Mouse (Mus musculus) limb, embryonic 10.5 days (tissue): ENCODE data around the gene Ints13. TPM values are rescaled to one million over a fixed set of nuclear protein-coding genes. Genes with fewer than 3 reads are reported as not detected.

Experiments
- DNase-seq: peaks from one replicate; pipeline ENCODE4 v3.0.0-alpha.2; 2017; ENCODE audit warnings: low spot score
- H3K27ac ChIP-seq: fragments of 300-500 bp; sonication (generic); 2 replicates; pipeline ENCODE4 v1.5.1; 2016; ENCODE audit warnings: mild to moderate bottlenecking
- H3K27me3 ChIP-seq: fragments of 300-500 bp; sonication (generic); 2 replicates; pipeline ENCODE4 v1.6.1; 2016; ENCODE audit warnings: low read depth, mild to moderate bottlenecking; ENCODE audit not compliant: poor library complexity, severe bottlenecking
- H3K36me3 ChIP-seq: fragments of 300-500 bp; sonication (generic); 2 replicates; pipeline ENCODE4 v1.6.1; 2016; ENCODE audit warnings: mild to moderate bottlenecking, moderate library complexity
- H3K4me1 ChIP-seq: fragments of 300-500 bp; sonication (generic); 2 replicates; pipeline ENCODE4 v1.6.1; 2016
- H3K4me3 ChIP-seq: fragments of 300-500 bp; sonication (generic); 2 replicates; pipeline ENCODE4 v1.5.1; 2016; ENCODE audit warnings: mild to moderate bottlenecking, moderate library complexity
- H3K9me3 ChIP-seq: fragments of 300-500 bp; sonication (generic); replicated peaks from 2 replicates; pipeline ENCODE4 v1.6.1; 2016; ENCODE audit warnings: mild to moderate bottlenecking
- WGBS: fragments of 180-500 bp; shearing (Covaris S2); methylation state at CpG from one replicate; pipeline ENCODE4 v1.1.7; 2016; 5-methylcytosine and 5-hydroxymethylcytosine counted together
- polyA plus RNA-seq: library from polyadenylated mRNA; unstranded; fragments of >200 nt; fragmentation: Nextera tagmentation; extraction: Ambion mirVana; gene quantifications from 2 replicates; pipeline ENCODE4 v1.2.1, GENCODE M21; 2016

Ints13 gene
- polyA plus RNA-seq, 1 experiment from 2014 or later: 101 TPM

DNA sequence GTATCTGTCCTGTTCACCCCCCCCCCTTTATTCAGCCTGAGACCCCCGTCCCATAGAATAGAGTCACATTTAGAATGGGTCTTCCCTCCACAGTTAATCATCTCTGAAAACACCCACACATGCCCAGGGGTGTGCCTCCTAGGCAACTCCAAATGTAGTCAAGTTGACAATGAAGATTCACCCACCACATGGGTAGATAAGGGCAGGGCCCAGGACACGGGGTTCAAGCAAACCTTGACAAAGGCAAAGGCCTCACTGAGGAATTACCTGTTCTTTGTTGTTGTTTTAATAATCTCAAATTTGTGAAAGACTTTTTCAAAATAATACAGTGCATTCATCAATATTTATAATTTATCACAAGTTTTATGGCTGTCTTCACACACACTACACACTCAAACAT, 73.2 kb downstream of the Ints13 start:
- Histone ChIP-seq H3K27me3 (peaks cover 32% of the 10 kb centered on the region), H3K27ac (no peak overlapping the region), H3K4me3 (no peak overlapping the region), H3K36me3 (no peaks in the 10 kb centered on the region), H3K4me1 (peaks cover 28% of the 10 kb centered on the region), H3K9me3 (no peaks in the 10 kb centered on the region)
- DNase-seq: no peak
- WGBS: 79% methylated on average over 2 of the region's 2 CpGs

DNA sequence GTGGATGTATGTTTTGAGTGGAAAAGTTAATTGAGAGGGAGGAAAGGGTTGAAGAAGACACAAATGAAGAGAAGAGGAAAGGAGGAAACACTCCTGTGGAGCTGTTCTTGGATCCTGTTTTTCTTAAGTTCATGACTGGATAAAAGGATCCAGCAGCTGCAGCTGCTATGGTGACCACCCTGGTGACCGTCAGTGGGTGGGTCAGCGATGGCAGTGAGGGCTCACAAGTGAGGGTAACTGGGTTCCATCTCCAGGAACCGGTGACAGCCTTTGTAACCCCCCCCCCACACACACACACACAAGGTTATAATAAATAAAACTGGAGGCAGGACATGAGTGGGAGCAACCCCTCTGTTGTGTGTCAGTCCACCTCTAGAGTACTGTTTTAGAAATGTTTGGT, 74.8 kb downstream of the Ints13 start:
- Histone ChIP-seq H3K27me3 (peaks cover 32% of the 10 kb centered on the region), H3K4me1 (peaks cover 28% of the 10 kb centered on the region), H3K9me3 (no peaks in the 10 kb centered on the region), H3K4me3 (peak overlapping the region; percentile 77), H3K27ac (0 out of 2 replicates have a peak overlapping the region, but pooled peaks have one; percentile 82), H3K36me3 (no peaks in the 10 kb centered on the region)
- WGBS: 60% methylated on average over 3 of the region's 3 CpGs
- no peak for DNase-seq

DNA sequence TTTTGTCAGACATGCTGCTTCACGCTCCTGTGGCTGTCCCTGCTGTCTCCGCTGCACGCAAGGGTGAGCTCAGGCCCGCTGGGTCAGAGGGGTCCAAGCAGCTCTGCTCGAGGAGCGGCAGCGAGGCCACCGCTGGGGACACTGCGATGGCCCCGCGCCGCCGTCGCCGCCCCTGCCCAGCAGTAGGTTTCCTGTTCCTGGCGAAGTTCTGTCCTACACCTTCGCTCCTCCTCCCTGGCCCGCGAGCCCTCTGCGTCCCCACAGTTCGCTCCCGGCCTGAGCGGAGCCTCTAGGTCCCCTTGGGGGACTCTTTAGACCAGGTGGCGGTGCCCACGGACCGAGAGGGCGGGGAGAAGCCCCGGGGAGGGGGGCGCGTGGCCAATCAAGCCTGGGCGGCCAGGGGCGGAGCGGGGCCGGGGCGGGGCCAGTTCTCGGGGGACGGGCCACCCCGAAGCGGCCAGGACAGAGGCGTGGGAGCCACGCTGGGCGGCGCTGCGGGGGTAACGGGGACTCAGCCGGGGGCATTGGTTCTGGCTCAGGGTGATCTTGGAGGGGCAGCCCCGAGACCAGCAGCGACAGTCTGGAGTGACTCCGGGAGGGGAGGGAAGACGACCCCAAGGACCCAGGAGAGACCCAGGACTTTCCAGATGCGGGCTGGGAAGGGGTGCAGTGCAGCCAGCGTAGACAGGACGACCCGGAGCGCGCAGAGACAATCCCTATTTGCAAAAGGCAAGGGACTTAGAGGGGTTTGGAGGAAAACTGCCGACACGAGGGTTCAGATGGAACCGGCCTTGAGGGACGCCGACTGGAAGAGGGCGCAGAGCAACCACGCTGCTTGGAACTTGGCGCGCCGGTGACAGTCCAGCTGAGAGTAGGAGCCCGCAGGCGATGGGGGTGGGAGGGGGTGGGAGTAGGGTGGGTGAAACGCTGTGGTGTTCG, 75.5 kb downstream of the Ints13 start, which contains the start of gene Itpr2:
TSS of gene Itpr2 (minus strand) at position 358 of the 939 bp plus-strand sequence.
- Histone ChIP-seq H3K4me3 (peak within 1 kb of the TSS; percentile 77), H3K4me1 (peaks cover 28% of the 10 kb centered on the region), H3K27me3 (peaks cover 32% of the 10 kb centered on the region), H3K36me3 (no peaks in the 10 kb centered on the region), H3K27ac (peak within 1 kb of the TSS; percentile 82), H3K9me3 (no peaks in the 10 kb centered on the region)
- DNase-seq: peak; percentile 88
- under 1% methylated on average over 69 of the region's 70 CpGs for WGBS

DNA sequence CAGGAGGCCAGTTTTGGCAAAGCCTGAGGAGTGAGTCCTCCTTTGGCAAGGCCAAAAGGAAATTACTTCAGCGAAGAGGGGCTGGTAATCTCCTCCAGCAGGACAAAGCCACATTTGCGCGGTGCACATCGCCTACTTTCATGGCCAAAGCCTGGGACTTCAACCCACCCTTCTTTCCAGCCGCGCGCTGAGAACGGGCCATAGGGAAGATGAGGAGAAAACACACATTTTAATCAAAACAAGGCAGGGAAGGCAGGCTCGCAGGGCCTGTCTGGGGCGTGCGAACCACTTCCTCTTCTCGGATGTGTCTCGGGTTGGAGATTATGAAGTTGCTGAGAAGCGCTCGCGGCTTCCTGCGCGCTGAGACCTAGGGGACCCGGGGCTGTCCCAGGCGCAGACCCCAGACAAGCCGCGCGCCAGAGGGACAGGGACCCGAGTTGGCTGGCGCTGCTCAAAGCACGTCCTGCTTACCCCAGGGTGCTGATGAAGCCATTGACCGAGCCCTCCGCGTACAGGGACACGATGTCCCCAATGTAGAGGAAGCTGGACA, 76.2 kb downstream of the Ints13 start:
- Histone ChIP-seq H3K27me3 (peaks cover 32% of the 10 kb centered on the region), H3K4me3 (peak overlapping the region; percentile 77), H3K27ac (peak overlapping the region; percentile 82), H3K4me1 (peaks cover 28% of the 10 kb centered on the region), H3K9me3 (no peaks in the 10 kb centered on the region), H3K36me3 (no peaks in the 10 kb centered on the region)
- under 1% methylated on average over 30 of the region's 30 CpGs for WGBS
- no peak for DNase-seq

DNA sequence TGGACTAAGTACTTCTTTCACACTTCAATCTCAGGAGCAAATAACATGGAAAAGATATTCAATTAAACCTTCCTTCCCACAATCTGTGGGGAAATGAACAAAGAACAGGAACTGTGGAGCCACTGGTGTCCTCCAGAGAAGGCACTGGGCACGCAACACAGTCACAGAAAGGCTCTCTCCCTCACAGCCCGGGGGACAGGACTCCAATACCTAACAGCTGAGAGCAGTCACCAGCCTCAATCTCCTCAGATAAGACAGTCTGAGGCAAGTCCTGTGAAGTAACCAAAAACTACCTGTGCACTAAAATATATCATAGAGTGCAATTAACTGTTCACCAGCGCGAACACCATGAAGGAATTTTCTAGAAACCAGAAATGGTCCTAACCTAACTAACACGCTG, 76.9 kb downstream of the Ints13 start:
- Histone ChIP-seq H3K4me1 (peaks cover 28% of the 10 kb centered on the region), H3K36me3 (no peaks in the 10 kb centered on the region), H3K9me3 (no peaks in the 10 kb centered on the region), H3K4me3 (peak overlapping the region; percentile 77), H3K27ac (no peak overlapping the region), H3K27me3 (peaks cover 32% of the 10 kb centered on the region)
- DNase-seq: no peak
- WGBS: 71% methylated on average over 5 of the region's 5 CpGs

DNA sequence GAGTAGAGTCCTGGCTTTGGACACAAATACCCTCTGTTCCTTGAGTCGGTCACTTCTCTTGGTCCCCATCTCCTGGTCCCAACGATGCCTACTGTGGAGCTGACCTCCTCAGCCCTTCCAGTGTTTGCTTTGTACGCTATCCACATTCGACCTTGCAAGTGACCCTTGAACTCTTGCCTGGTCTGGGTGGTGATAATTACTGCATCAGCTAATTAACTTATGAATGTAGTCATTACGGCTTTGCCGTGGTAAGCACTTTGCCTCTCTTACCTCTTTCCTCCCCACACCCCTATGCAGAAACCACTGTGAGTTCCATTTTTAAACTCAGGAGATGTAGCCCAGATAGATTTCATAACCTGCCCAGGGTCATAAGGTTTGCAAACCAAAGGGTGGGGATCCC, 77.4 kb downstream of the Ints13 start:
- no peak for DNase-seq
- Histone ChIP-seq H3K4me3 (no peak overlapping the region), H3K27me3 (peaks cover 32% of the 10 kb centered on the region)

More for the DNA sequence above, 77.4 kb downstream of the Ints13 start:
- 71% methylated on average over 6 of the region's 6 CpGs for WGBS
- Histone ChIP-seq H3K36me3 (no peaks in the 10 kb centered on the region), H3K27ac (no peak overlapping the region), H3K4me1 (peaks cover 28% of the 10 kb centered on the region), H3K9me3 (no peaks in the 10 kb centered on the region)

Other genes starting within 250 kb of the Ints13 start
- gene Itpr2, start 75.6 kb downstream of the Ints13 start, polyA plus RNA-seq: 3.7 and 3.8 TPM in 2 replicates
- gene Fgfr1op2, start 632 bp downstream of the Ints13 start, polyA plus RNA-seq: 84.2 and 87.8 TPM in 2 replicates
- gene Med21, start 64.7 kb upstream of the Ints13 start, polyA plus RNA-seq: 130 and 139 TPM in 2 replicates
- 23.5 and 25.8 TPM in 2 replicates for gene Tm7sf3, start 65.0 kb upstream of the Ints13 start, polyA plus RNA-seq
- gene Stk38l, start 147.2 kb upstream of the Ints13 start, polyA plus RNA-seq: 20.0 and 24.6 TPM in 2 replicates
- gene Arntl2, start 218.2 kb upstream of the Ints13 start, polyA plus RNA-seq: 1.8 and 4.6 TPM in 2 replicates